Comparison of ENCODE assay signal across 1 mouse cellular context in the genomic region with DNA sequence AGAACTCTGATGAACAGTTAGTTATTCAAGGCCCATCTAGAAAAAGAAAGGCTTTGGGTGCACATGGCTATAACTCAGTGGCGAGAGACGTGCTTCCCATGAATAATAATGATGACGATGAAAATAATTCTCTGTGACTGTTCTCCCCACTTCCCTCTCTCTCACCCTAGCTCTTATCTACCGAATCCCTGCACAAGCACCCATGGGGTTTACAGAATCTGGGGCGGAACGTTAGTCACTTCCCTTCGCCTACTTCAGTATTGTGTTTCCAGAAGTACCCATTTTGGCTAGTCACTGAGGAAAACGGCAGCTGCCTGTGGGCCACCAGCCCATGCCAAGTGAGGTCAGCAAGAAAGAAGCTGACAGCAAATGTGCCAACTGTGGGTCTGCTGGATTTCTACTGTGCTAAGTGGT.
TF ChIP-seq lines count a peak whose summit lies in the region.

No protein-coding gene starts in this region.

TF ChIP-seq in MEL, 35 proteins besides CTCF, POLR2A, EP300 and RAD21:
- TF ChIP-seq UBTF (IDR thresholded peaks at IDR 0.05; ENCODE audit: borderline replicate concordance, insufficient read depth, low read depth, low read length) (peak; percentile 77; the same call in 1 of the 2 replicates), BHLHE40 (IDR thresholded peaks at IDR 0.05; ENCODE audit: borderline replicate concordance, low read depth, low read length) (peak; percentile 67), MYC (IDR thresholded peaks at IDR 0.05; ENCODE audit: low read depth, low read length) (peak; percentile 85), CHD1 (IDR thresholded peaks at IDR 0.05; ENCODE audit: low read depth, low read length) (no peak), GATA1 (IDR thresholded peaks at IDR 0.05; ENCODE audit: low read depth, low read length) (peak; percentile 93), TCF12 (IDR thresholded peaks at IDR 0.05; ENCODE audit: low read depth, low read length) (peak; percentile 84), SIN3A (IDR thresholded peaks at IDR 0.05; ENCODE audit: low read length) (peak; percentile 92), TAL1 (IDR thresholded peaks at IDR 0.05; ENCODE audit: low read length) (peak; percentile 67), ELF1 (IDR thresholded peaks at IDR 0.05; ENCODE audit: low read depth, low read length) (peak; percentile 56; the same call in 1 of the 2 replicates), HCFC1 (IDR thresholded peaks at IDR 0.05; ENCODE audit: low read depth, low read length) (peak; percentile 25; the same call in 1 of the 2 replicates), NELFE (IDR thresholded peaks at IDR 0.05; ENCODE audit: low read depth, low read length) (peak; percentile 68), ZMIZ1 (IDR thresholded peaks at IDR 0.05; ENCODE audit: low read depth, low read length) (no peak), E2F4 (IDR thresholded peaks at IDR 0.05; ENCODE audit: borderline replicate concordance, low read depth, low read length) (no peak), CHD2 (IDR thresholded peaks at IDR 0.05; ENCODE audit: low read length) (no peak), ZKSCAN1 (IDR thresholded peaks at IDR 0.05; ENCODE audit: low read depth, low read length) (no peak), MAZ (IDR thresholded peaks at IDR 0.05; ENCODE audit: low read depth, low read length) (peak; percentile 72), MYB (IDR thresholded peaks at IDR 0.05; ENCODE audit: low read depth, low read length) (peak; percentile 81), MAFK (IDR thresholded peaks at IDR 0.05; ENCODE audit: borderline replicate concordance, low read depth, low read length) (peak; percentile 71), ETS1 (IDR thresholded peaks at IDR 0.05; ENCODE audit: low read depth, low read length) (peak; percentile 96), ZNF384 (IDR thresholded peaks at IDR 0.05; ENCODE audit: low read depth, low read length) (no peak), GABPA (IDR thresholded peaks at IDR 0.05; ENCODE audit: low read depth, low read length) (no peak), MAX (IDR thresholded peaks at IDR 0.05; ENCODE audit: low read length) (peak; percentile 77; the same call in 1 of the 2 replicates), RCOR1 (IDR thresholded peaks at IDR 0.05; ENCODE audit: low read depth, low read length) (peak; percentile 100), USF1 (IDR thresholded peaks at IDR 0.05; ENCODE audit: low read depth, low read length) (no peak), MXI1 (IDR thresholded peaks at IDR 0.05; ENCODE audit: low read depth, low read length) (peak; percentile 92), MEF2A (IDR thresholded peaks at IDR 0.05; ENCODE audit: extremely low read depth, insufficient replicate concordance, low read depth, low read length, poor library complexity, severe bottlenecking) (no peak), TBP (IDR thresholded peaks at IDR 0.05; ENCODE audit: low read depth, low read length) (peak; percentile 88)
TF ChIP-seq in MEL: peak in this region for 18.
